Mouse (Mus musculus): Measurements from ENCODE around the gene Egr2. TPM values are rescaled to one million over a fixed set of nuclear protein-coding genes. Genes with fewer than 3 reads are reported as not detected.

The Egr2 gene
- polyA plus RNA-seq, 1 experiment, result 79.2 TPM

GRCm38 (mm10) chr10:67497144-67497892 lies 38.0 kb upstream of the Egr2 start:
- WGBS, result 52% methylated on average over 15 of the region's 15 CpGs
- H3K27ac ChIP-seq (ENCODE audit: control insufficient read depth, insufficient read depth, low read length), result no peak overlapping the region
- no peak for DNase-seq
- TF ChIP-seq CTCF (IDR thresholded peaks at IDR 0.05; ENCODE audit: borderline replicate concordance, control insufficient read depth, extremely low read depth, insufficient read depth, low read length, poor library complexity), result no peak
- TF ChIP-seq POLR2A (IDR thresholded peaks at IDR 0.05; ENCODE audit: control insufficient read depth, extremely low read depth, insufficient read depth, low read length, poor library complexity), result no peak
- no peaks in the 10 kb centered on the region for H3K27me3 ChIP-seq (ENCODE audit: control insufficient read depth, insufficient read depth, low read length)
- no peaks in the 10 kb centered on the region for H3K36me3 ChIP-seq (ENCODE audit: control insufficient read depth, insufficient read depth, low read length)
- H3K4me1 ChIP-seq (replicated peaks; ENCODE audit: control insufficient read depth, insufficient read depth, low read length), result peaks cover 21% of the 10 kb centered on the region
- no peak overlapping the region for H3K4me3 ChIP-seq (ENCODE audit: control insufficient read depth, insufficient read depth, low read length)

GRCm38 (mm10) chr10:67497951-67498350 lies 37.3 kb upstream of the Egr2 start:
- H3K27ac ChIP-seq (ENCODE audit: control insufficient read depth, insufficient read depth, low read length), result no peak overlapping the region
- no peaks in the 10 kb centered on the region for H3K36me3 ChIP-seq (ENCODE audit: control insufficient read depth, insufficient read depth, low read length)
- no peak for TF ChIP-seq CTCF (IDR thresholded peaks at IDR 0.05; ENCODE audit: borderline replicate concordance, control insufficient read depth, extremely low read depth, insufficient read depth, low read length, poor library complexity)
- no peak for TF ChIP-seq POLR2A (IDR thresholded peaks at IDR 0.05; ENCODE audit: control insufficient read depth, extremely low read depth, insufficient read depth, low read length, poor library complexity)
- H3K4me3 ChIP-seq (ENCODE audit: control insufficient read depth, insufficient read depth, low read length), result no peak overlapping the region
- H3K4me1 ChIP-seq (replicated peaks; ENCODE audit: control insufficient read depth, insufficient read depth, low read length), result peaks cover 28% of the 10 kb centered on the region
- H3K27me3 ChIP-seq (ENCODE audit: control insufficient read depth, insufficient read depth, low read length), result no peaks in the 10 kb centered on the region
- WGBS, result 85% methylated on average over 9 of the region's 9 CpGs
- DNase-seq, result no peak

- H3K27me3 ChIP-seq (ENCODE audit: control insufficient read depth, insufficient read depth, low read length), result no peaks in the 10 kb centered on the region
- no peaks in the 10 kb centered on the region for H3K36me3 ChIP-seq (ENCODE audit: control insufficient read depth, insufficient read depth, low read length)
- TF ChIP-seq POLR2A (IDR thresholded peaks at IDR 0.05; ENCODE audit: control insufficient read depth, extremely low read depth, insufficient read depth, low read length, poor library complexity) (no peak), CTCF (IDR thresholded peaks at IDR 0.05; ENCODE audit: borderline replicate concordance, control insufficient read depth, extremely low read depth, insufficient read depth, low read length, poor library complexity) (no peak)
- peak overlapping the region; percentile 52 for H3K4me3 ChIP-seq (ENCODE audit: control insufficient read depth, insufficient read depth, low read length)
- peak overlapping the region; percentile 98 for H3K27ac ChIP-seq (ENCODE audit: control insufficient read depth, insufficient read depth, low read length)
- peaks cover 38% of the 10 kb centered on the region for H3K4me1 ChIP-seq (replicated peaks; ENCODE audit: control insufficient read depth, insufficient read depth, low read length)
- DNase-seq, result peak; percentile 83
- WGBS, result 2% methylated on average over 15 of the region's 15 CpGs
These were observed 31.8 kb upstream of the Egr2 start for GRCm38 (mm10) chr10:67503320-67503995.

- TF ChIP-seq POLR2A (IDR thresholded peaks at IDR 0.05; ENCODE audit: control insufficient read depth, extremely low read depth, insufficient read depth, low read length, poor library complexity) (no peak), CTCF (IDR thresholded peaks at IDR 0.05; ENCODE audit: borderline replicate concordance, control insufficient read depth, extremely low read depth, insufficient read depth, low read length, poor library complexity) (no peak)
- peak overlapping the region; percentile 98 for H3K27ac ChIP-seq (ENCODE audit: control insufficient read depth, insufficient read depth, low read length)
These were observed 31.2 kb upstream of the Egr2 start for GRCm38 (mm10) chr10:67504046-67504445.

GRCm38 (mm10) chr10:67505248-67505647 lies 30.0 kb upstream of the Egr2 start:
- no peak overlapping the region for H3K27ac ChIP-seq (ENCODE audit: control insufficient read depth, insufficient read depth, low read length)
- TF ChIP-seq POLR2A (IDR thresholded peaks at IDR 0.05; ENCODE audit: control insufficient read depth, extremely low read depth, insufficient read depth, low read length, poor library complexity) (no peak), CTCF (IDR thresholded peaks at IDR 0.05; ENCODE audit: borderline replicate concordance, control insufficient read depth, extremely low read depth, insufficient read depth, low read length, poor library complexity) (no peak)
- H3K4me1 ChIP-seq (replicated peaks; ENCODE audit: control insufficient read depth, insufficient read depth, low read length), result peaks cover 38% of the 10 kb centered on the region
- no peaks in the 10 kb centered on the region for H3K27me3 ChIP-seq (ENCODE audit: control insufficient read depth, insufficient read depth, low read length)
- no peak for DNase-seq
- H3K36me3 ChIP-seq (ENCODE audit: control insufficient read depth, insufficient read depth, low read length), result no peaks in the 10 kb centered on the region
- 55% methylated on average over 3 of the region's 3 CpGs for WGBS
- H3K4me3 ChIP-seq (ENCODE audit: control insufficient read depth, insufficient read depth, low read length), result no peak overlapping the region

More at GRCm38 (mm10) chr10:67504046-67504445, 31.2 kb upstream of the Egr2 start:
- 10% methylated on average over 5 of the region's 5 CpGs for WGBS
- DNase-seq, result no peak
- Histone ChIP-seq H3K36me3 (ENCODE audit: control insufficient read depth, insufficient read depth, low read length) (no peaks in the 10 kb centered on the region), H3K4me1 (replicated peaks; ENCODE audit: control insufficient read depth, insufficient read depth, low read length) (peaks cover 38% of the 10 kb centered on the region), H3K4me3 (ENCODE audit: control insufficient read depth, insufficient read depth, low read length) (peak overlapping the region; percentile 52), H3K27me3 (ENCODE audit: control insufficient read depth, insufficient read depth, low read length) (no peaks in the 10 kb centered on the region)

- no peaks in the 10 kb centered on the region for H3K27me3 ChIP-seq (ENCODE audit: control insufficient read depth, insufficient read depth, low read length)
- no peak overlapping the region for H3K27ac ChIP-seq (ENCODE audit: control insufficient read depth, insufficient read depth, low read length)
- no peak overlapping the region for H3K4me3 ChIP-seq (ENCODE audit: control insufficient read depth, insufficient read depth, low read length)
- 0 out of 2 replicates have a peak, but pooled peaks cover 2% of the 10 kb centered on the region for H3K4me1 ChIP-seq (replicated peaks; ENCODE audit: control insufficient read depth, insufficient read depth, low read length)
- 80% methylated on average over 8 of the region's 8 CpGs for WGBS
- peak; percentile 18 for DNase-seq
- H3K36me3 ChIP-seq (ENCODE audit: control insufficient read depth, insufficient read depth, low read length), result no peaks in the 10 kb centered on the region
- TF ChIP-seq CTCF (IDR thresholded peaks at IDR 0.05; ENCODE audit: borderline replicate concordance, control insufficient read depth, extremely low read depth, insufficient read depth, low read length, poor library complexity) (no peak), POLR2A (IDR thresholded peaks at IDR 0.05; ENCODE audit: control insufficient read depth, extremely low read depth, insufficient read depth, low read length, poor library complexity) (no peak)
These were observed 23.1 kb upstream of the Egr2 start for GRCm38 (mm10) chr10:67512211-67512610.

Data from thymus, adult 2 months (tissue).